Mouse (Mus musculus) liver, embryonic 13.5 days (tissue): ENCODE measurements around the gene Rbfox1. TPM values are rescaled to one million over a fixed set of nuclear protein-coding genes. Genes with fewer than 3 reads are reported as not detected.

Experiments
- ATAC-seq: fragments of 200-750 bp; cut with Nextera tagmentation; 2 replicates; pipeline ENCODE4 v1.8.0; 2017; ENCODE audit warnings: low read depth, mild to moderate bottlenecking, moderate number of reproducible peaks, moderate library complexity
- DNase-seq: peaks from one replicate; pipeline ENCODE4 v3.0.0; 2022
- H3K27ac ChIP-seq: fragments of 300-500 bp; sonication (generic); 2 replicates; pipeline ENCODE4 v1.5.1; 2015; ENCODE audit warnings: moderate library complexity, mild to moderate bottlenecking, inconsistent platforms
- H3K27me3 ChIP-seq: fragments of 300-500 bp; sonication (generic); 2 replicates; pipeline ENCODE4 v1.6.1; 2015; ENCODE audit warnings: mild to moderate bottlenecking, inconsistent platforms
- H3K36me3 ChIP-seq: fragments of 300-500 bp; sonication (generic); 2 replicates; pipeline ENCODE4 v1.6.1; 2015; ENCODE audit warnings: mild to moderate bottlenecking, inconsistent platforms
- H3K4me1 ChIP-seq: fragments of 300-500 bp; sonication (generic); replicated peaks from 2 replicates; pipeline ENCODE4 v1.6.1; 2015; ENCODE audit warnings: inconsistent platforms
- H3K4me2 ChIP-seq: fragments of 300-500 bp; sonication (generic); 2 replicates; pipeline ENCODE4 v1.6.1; 2015; ENCODE audit warnings: inconsistent platforms, mild to moderate bottlenecking, moderate library complexity
- H3K4me3 ChIP-seq: fragments of 300-500 bp; sonication (generic); replicated peaks from 2 replicates; pipeline ENCODE4 v1.5.1; 2015; ENCODE audit warnings: mild to moderate bottlenecking, inconsistent platforms
- H3K9ac ChIP-seq: fragments of 300-500 bp; sonication (generic); 2 replicates; pipeline ENCODE4 v1.6.1; 2015; ENCODE audit warnings: mild to moderate bottlenecking, inconsistent platforms
- H3K9me3 ChIP-seq: fragments of 300-500 bp; sonication (generic); replicated peaks from 2 replicates; pipeline ENCODE4 v1.6.1; 2016; ENCODE audit warnings: inconsistent platforms
- WGBS: fragments of 180-500 bp; shearing (Covaris S2); methylation state at CpG from one replicate; pipeline ENCODE4 v1.1.7; 2015; ENCODE audit not compliant: insufficient replicate concordance; 5-methylcytosine and 5-hydroxymethylcytosine counted together
- polyA plus RNA-seq: library from polyadenylated mRNA; unstranded; fragments of >200 nt; fragmentation: Nextera tagmentation; extraction: Ambion mirVana; gene quantifications from 2 replicates; pipeline ENCODE4 v1.2.1, GENCODE M21; 2015

Rbfox1 gene
- polyA plus RNA-seq, 1 experiment from 2014 or later: 0.29 TPM

DNA sequence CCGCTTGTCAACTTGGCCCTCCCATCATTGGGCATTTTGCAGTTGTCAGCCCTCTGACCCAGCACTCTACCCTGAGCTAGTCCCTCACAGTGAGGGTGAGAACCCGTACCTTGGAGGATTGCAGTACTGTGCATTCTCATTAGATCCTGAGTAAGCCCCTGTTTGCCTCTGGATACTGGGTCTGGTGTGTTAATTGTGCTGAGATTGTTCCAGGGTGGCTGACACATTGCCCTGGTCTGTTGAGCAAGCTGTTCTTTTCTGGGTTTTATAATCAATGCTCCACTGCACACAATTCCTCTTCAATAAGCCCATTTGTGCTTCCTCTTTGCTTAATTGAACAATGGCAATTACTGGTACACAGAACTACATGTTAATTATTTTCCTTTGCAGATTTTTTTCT is 1489.5 kb downstream of the Rbfox1 start:
- Histone ChIP-seq H3K36me3 (no peaks in the 10 kb centered on the region), H3K4me2 (no peak overlapping the region), H3K27me3 (no peaks in the 10 kb centered on the region), H3K27ac (no peak overlapping the region), H3K4me3 (no peak overlapping the region), H3K4me1 (no peaks in the 10 kb centered on the region), H3K9me3 (no peaks in the 10 kb centered on the region), H3K9ac (no peak overlapping the region)
- no peak for ATAC-seq
- 61% methylated on average over 2 of the region's 2 CpGs for WGBS
- DNase-seq: no peak

DNA sequence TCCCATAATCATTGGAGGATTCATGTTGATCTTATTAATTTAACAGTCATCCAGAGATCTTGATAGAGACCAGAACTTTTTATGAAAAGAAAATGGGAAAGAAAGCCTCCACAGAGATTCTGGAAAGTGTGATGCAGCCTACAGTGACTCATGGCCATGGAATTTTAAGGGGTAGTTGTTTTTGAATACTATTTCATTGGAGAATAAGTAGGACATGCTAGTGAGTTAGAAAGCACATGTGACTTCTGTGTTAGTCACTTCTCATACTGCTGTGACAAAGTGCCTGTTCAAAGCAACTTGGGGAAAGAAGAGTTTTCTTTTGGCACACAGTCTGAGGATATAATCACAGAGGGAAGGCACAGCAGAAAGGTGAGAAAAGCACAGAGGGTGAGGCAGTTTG is 1510.9 kb downstream of the Rbfox1 start:
- H3K27me3 ChIP-seq: no peaks in the 10 kb centered on the region
- DNase-seq: no peak
- H3K9me3 ChIP-seq: no peaks in the 10 kb centered on the region
- H3K9ac ChIP-seq: no peak overlapping the region
- ATAC-seq: no peak
- no peak overlapping the region for H3K27ac ChIP-seq
- H3K4me1 ChIP-seq: no peaks in the 10 kb centered on the region
- no peak overlapping the region for H3K4me2 ChIP-seq
- no peak overlapping the region for H3K4me3 ChIP-seq
- H3K36me3 ChIP-seq: no peaks in the 10 kb centered on the region

DNA sequence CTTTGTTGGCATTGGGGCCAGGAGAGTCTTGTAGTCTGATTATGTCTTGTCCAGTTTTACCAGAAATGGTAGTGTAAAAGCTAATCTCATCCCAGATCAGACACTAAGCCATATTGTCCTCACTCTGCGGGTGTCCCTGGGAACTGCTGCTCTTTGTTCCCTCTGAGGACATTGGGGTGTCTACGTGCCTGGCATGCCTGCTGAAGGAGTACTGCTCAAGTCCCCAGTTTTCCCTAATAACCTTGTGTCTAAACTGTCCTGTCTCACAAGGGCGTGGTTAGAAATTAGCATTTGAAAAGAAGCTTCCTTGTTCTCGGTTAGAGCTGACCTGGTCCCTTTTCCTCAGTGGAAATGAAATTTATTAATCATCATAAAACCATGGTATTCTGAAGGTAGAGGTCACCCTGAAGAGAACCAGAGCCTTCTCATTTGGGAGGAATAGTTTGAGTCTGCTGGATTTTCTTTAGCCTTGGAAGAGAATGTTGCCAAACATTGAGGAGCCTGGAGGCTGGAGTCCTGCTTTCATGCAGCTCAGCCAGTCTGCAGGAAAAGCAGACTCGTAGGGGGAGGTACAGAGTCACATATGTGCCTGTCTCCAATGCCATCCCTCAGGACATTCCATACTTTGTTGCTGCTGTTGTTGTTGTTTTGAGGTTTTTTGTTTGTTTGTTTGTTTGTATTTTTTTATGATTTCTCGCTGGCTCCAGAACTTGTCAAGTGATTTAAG is 1519.8 kb downstream of the Rbfox1 start:
- no peaks in the 10 kb centered on the region for H3K9me3 ChIP-seq
- no peak overlapping the region for H3K27ac ChIP-seq
- H3K36me3 ChIP-seq: no peaks in the 10 kb centered on the region
- H3K4me1 ChIP-seq: no peaks in the 10 kb centered on the region
- H3K4me2 ChIP-seq: no peak overlapping the region
- H3K4me3 ChIP-seq: no peak overlapping the region
- no peak overlapping the region for H3K9ac ChIP-seq
- no peak for ATAC-seq
- H3K27me3 ChIP-seq: no peaks in the 10 kb centered on the region
- DNase-seq: no peak
- 44% methylated on average over 6 of the region's 6 CpGs for WGBS

DNA sequence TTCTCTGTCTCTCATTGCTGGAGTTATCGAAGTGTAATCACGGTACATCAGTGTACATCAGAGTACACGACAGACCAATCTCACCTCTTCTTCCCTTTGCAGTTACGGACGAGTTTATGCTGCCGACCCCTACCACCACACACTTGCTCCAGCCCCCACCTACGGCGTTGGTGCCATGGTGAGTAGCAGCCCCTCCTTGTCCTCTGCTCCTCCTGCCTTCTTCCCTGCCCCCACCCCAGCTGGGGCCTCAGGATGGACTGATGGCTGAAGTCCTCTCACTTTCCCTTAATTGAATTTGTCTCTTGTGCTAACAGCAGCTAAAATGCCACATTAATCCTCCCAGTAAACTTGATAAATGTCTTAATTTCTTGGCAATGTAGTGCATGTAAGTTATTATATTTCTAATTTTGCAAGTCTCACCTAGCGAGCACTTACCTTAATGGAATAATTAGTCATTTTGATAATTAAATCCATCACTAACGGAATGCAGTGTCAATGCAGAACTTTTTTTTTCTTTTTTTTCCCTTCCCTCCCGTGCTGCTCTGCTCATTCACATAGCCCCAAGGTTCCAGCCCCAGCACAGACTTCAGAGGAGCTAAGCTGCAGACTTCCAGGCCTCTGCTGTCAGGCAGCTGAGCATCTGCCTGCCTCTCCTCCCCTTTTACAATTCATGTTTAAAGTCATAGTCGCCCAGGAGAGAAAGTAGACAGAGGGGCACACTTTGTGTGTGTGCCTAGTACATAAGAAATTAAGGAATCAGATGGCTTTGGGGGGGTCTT is 1522.9 kb downstream of the Rbfox1 start:
- H3K9ac ChIP-seq: no peak overlapping the region
- H3K27me3 ChIP-seq: no peaks in the 10 kb centered on the region
- ATAC-seq: no peak
- H3K9me3 ChIP-seq: no peaks in the 10 kb centered on the region
- no peak overlapping the region for H3K4me2 ChIP-seq
- H3K4me1 ChIP-seq: no peaks in the 10 kb centered on the region
- 47% methylated on average over 12 of the region's 12 CpGs for WGBS
- no peak overlapping the region for H3K27ac ChIP-seq
- no peak for DNase-seq
- no peak overlapping the region for H3K4me3 ChIP-seq
- no peaks in the 10 kb centered on the region for H3K36me3 ChIP-seq

DNA sequence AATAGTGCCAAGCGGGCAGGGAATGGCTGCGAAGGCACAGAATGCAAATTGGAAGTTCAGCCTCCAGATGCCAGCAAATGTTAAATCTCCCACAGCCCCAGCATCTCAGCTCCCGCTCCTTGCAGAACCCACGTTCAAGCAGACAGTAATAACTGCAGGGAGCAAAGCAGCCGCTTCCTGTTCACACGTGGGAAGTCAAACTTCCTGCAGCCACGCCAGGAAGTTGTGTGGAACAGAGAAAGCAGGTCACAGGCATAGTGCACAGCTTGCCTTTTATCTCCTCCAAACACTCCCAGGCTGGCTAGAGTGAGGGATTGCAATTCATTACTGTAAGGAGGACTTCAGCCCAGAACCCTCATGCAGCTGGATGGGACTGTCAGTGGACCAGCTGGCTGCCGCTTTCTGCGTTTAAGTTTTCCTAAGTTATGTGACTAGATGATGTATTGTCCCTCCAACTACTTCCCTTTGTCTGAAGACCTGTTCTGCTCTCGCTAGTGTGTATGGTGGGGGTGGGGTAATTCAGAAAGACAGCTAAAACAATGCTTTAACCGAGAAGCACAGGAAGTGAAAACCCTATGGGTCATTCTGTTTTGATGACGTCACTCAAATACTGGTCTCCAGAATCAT is 1534.6 kb downstream of the Rbfox1 start:
- no peaks in the 10 kb centered on the region for H3K4me1 ChIP-seq
- peak; percentile 34; the same call in 1 of the 2 replicates for ATAC-seq
- H3K27ac ChIP-seq: no peak overlapping the region
- DNase-seq: no peak
- H3K9ac ChIP-seq: no peak overlapping the region
- no peaks in the 10 kb centered on the region for H3K9me3 ChIP-seq
- WGBS: 8% methylated on average over 12 of the region's 12 CpGs
- H3K36me3 ChIP-seq: no peaks in the 10 kb centered on the region
- H3K27me3 ChIP-seq: no peaks in the 10 kb centered on the region
- no peak overlapping the region for H3K4me3 ChIP-seq
- H3K4me2 ChIP-seq: peak overlapping the region; percentile 19

DNA sequence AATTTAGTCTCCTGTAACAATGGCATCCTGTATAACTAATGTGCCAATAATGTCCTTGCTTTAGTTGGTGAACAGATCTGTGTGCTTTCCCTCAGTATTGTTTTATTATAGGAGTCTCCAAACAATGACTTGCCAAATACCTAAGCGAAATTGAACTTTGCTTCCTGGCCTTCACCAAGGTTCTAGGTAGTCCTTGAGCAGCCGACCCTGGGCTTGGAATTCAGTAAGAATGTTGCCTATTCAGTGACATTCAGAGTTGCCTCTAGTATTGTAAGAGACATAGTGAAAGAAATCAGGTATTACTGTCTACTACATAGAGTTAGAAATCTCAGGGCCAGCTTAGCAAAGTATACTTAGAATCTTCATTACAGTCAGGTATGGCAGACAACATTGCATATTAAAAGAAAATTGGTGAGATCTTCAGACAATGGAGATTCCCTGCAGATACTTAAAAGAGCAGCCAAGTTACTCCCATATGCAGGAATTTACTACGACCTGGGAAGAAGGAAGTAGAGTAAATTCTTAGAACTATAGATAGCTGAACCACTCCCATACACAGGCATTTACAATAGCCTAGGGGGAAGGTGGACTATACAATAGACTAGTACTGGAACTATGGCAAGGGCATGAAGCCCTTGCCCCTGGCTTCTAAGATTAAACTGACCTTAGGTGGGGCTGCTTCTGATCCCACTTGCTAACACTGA is 1540.4 kb downstream of the Rbfox1 start:
- DNase-seq: no peak
- ATAC-seq: no peak
- Histone ChIP-seq H3K27me3 (no peaks in the 10 kb centered on the region), H3K9ac (no peak overlapping the region), H3K36me3 (no peaks in the 10 kb centered on the region), H3K9me3 (no peaks in the 10 kb centered on the region), H3K4me3 (no peak overlapping the region), H3K4me2 (no peak overlapping the region), H3K27ac (no peak overlapping the region), H3K4me1 (no peaks in the 10 kb centered on the region)
- WGBS: 52% methylated on average over 3 of the region's 3 CpGs

DNA sequence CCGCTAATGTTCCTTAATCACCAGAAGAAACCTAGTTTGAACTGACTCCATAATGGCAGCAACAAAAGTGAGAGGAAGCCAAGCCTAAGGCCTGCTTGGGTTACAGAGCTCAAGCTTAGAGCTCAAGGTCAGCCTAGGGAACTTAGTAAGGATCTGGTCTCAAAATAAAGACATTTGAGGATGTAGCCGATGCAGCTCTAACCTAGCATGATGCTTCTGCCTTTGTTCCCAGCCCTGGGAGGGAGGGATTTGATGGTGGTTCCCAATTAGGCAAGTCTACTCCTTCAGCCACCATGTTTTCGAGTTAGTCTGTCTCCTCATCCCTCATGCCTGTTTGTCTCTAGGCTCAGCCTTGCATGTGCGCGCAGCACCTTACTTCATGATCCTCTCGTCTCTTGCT is 1548.1 kb downstream of the Rbfox1 start:
- Histone ChIP-seq H3K36me3 (no peaks in the 10 kb centered on the region), H3K27ac (no peak overlapping the region), H3K4me1 (no peaks in the 10 kb centered on the region), H3K27me3 (no peaks in the 10 kb centered on the region), H3K9me3 (no peaks in the 10 kb centered on the region), H3K9ac (no peak overlapping the region), H3K4me2 (no peak overlapping the region), H3K4me3 (no peak overlapping the region)
- ATAC-seq: no peak
- DNase-seq: no peak
- 73% methylated on average over 6 of the region's 6 CpGs for WGBS

DNA sequence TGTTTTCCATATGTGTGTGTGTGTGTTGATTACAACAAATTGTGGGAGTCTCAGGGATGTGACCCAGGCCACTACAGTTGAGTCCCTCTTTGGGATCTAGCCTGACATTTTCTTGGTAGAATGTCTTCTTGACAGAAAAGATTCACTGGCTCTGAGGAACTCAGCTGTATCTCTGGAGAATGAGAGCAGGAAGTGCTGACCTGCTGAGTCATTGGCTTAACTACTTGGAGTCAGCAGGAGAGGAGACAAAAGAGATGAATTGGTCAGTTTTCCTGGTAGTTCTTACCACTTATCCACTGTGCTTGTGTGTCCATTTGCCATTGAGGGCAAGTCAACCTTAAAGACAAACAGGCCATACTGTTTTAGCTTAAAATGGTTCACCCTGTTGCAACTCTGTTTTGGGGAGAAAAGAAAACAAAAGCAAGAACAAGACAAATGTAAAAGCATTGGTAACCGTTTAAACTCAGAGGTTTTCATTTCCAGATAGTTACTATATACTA is 1561.7 kb downstream of the Rbfox1 start:
- no peak for ATAC-seq
- H3K4me2 ChIP-seq: no peak overlapping the region
- 61% methylated on average over 1 of the region's 1 CpGs for WGBS

DNA sequence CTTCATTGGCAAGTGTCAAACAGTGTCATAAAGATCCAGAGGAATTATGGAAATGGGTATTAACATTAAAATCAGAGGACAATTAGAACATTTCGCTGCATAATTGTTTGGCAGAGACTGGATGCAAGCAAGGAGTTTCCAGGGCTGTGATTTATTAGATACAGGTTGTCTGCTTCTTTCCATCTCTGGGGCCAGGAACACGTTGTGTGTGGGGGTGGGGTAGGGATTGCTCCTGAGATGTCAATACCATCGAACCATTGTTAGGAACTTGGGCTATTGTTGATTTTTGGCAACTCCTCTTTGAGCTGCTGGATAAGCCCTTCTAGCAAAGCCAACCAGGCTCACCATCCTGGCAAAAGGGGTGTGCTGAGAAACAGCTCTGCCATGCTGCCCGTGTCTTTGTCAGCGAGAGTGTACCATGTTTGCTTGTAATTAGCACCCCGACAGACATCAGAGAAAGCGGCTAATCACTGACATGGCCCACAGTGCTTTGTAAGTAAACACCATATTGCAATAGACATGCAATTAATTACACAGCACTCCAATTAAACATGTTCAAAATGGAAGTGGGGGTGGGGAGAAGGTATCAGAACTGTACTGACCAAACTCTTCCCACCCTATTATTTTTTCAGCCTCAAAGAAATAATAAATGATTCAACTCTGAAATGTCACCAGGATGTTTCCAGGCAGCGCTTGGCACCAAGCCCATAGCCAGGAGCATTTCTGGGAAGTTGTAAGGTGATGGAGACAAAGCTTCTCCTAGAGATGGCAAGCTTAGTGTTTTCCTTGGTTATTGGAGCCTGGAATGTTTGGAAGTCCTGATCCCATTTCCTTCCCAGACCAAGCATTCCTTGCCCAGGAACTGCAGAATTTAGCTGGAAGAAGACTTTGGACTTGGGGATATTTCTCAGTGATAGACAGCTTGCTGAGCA is 1562.8 kb downstream of the Rbfox1 start:
- H3K9ac ChIP-seq: no peak overlapping the region
- no peaks in the 10 kb centered on the region for H3K27me3 ChIP-seq
- DNase-seq: no peak
- no peak overlapping the region for H3K4me2 ChIP-seq
- no peak overlapping the region for H3K4me3 ChIP-seq
- no peak overlapping the region for H3K27ac ChIP-seq
- H3K36me3 ChIP-seq: no peaks in the 10 kb centered on the region
- 52% methylated on average over 8 of the region's 8 CpGs for whole genome bisulfite sequencing
- H3K9me3 ChIP-seq: no peaks in the 10 kb centered on the region; the same call in 1 of the 2 replicates
- ATAC-seq: no peak
- no peaks in the 10 kb centered on the region for H3K4me1 ChIP-seq

More for the DNA sequence above, 1561.7 kb downstream of the Rbfox1 start:
- no peaks in the 10 kb centered on the region for H3K4me1 ChIP-seq
- H3K27ac ChIP-seq: no peak overlapping the region
- no peaks in the 10 kb centered on the region for H3K36me3 ChIP-seq
- H3K27me3 ChIP-seq: no peaks in the 10 kb centered on the region
- H3K4me3 ChIP-seq: no peak overlapping the region
- H3K9ac ChIP-seq: no peak overlapping the region
- no peak for DNase-seq
- no peaks in the 10 kb centered on the region; the same call in 1 of the 2 replicates for H3K9me3 ChIP-seq

DNA sequence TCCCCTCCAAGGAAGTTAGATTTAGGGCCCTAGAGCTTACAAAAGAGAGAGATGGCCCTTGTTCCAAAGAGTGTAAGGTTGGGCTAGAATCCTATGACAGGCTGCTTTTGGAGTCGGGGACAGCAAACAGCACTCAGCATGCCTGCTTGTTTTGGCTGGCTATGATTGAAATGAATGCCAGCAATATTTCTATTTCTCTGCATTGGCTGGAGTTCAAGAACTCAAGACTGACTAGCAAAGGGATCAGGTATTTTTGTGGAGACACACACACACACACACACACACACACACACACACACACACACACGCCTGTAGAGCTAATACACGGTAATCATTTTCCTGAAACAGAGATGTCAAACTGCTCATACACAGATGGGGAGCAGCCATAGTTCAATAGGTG is 1566.0 kb downstream of the Rbfox1 start:
- H3K4me3 ChIP-seq: no peak overlapping the region
- no peaks in the 10 kb centered on the region for H3K9me3 ChIP-seq
- no peaks in the 10 kb centered on the region for H3K4me1 ChIP-seq
- no peak overlapping the region for H3K9ac ChIP-seq
- no peaks in the 10 kb centered on the region for H3K27me3 ChIP-seq
- H3K4me2 ChIP-seq: no peak overlapping the region
- ATAC-seq: no peak
- WGBS: 82% methylated on average over 3 of the region's 3 CpGs
- no peaks in the 10 kb centered on the region for H3K36me3 ChIP-seq
- no peak for DNase-seq
- no peak overlapping the region for H3K27ac ChIP-seq
